Mouse (Mus musculus): Measurements from ENCODE around the gene Fbxo17. TPM values are rescaled to one million over a fixed set of nuclear protein-coding genes. Genes with fewer than 3 reads are reported as not detected.

Fbxo17 gene
- polyA plus RNA-seq, 1 experiment from 2014 or later: 5.6 TPM

- Histone ChIP-seq H3K4me1 (replicated peaks; ENCODE audit: control insufficient read depth, insufficient read depth) (no peaks in the 10 kb centered on the region), H3K9me3 (ENCODE audit: control insufficient read depth, low read length) (no peaks in the 10 kb centered on the region), H3K4me3 (ENCODE audit: low read depth, low read length) (no peak overlapping the region), H3K27ac (replicated peaks) (no peak overlapping the region), H3K9ac (ENCODE audit: low read length) (no peak overlapping the region; the same call in 1 of the 2 replicates), H3K36me3 (ENCODE audit: control insufficient read depth, insufficient read depth, low read length) (peaks cover 9% of the 10 kb centered on the region), H3K4me2 (replicated peaks; ENCODE audit: low read depth) (no peak overlapping the region), H3K27me3 (ENCODE audit: control insufficient read depth, insufficient read depth, low read length) (no peaks in the 10 kb centered on the region)
- DNase-seq (ENCODE audit: low spot score) (no peak), ATAC-seq (ENCODE audit: low FRiP score, low TSS enrichment) (no peak)
- WGBS: 70% methylated on average over 3 of the region's 3 CpGs
- TF ChIP-seq EP300 (optimal IDR thresholded peaks at IDR 0.05): no peak
- TF ChIP-seq CTCF (IDR thresholded peaks at IDR 0.05; ENCODE audit: low read depth): no peak
Observed at GRCm38 (mm10) chr7:28773163-28773562, 56.6 kb downstream of the Fbxo17 start.

- Histone ChIP-seq H3K27me3 (ENCODE audit: control insufficient read depth, insufficient read depth, low read length) (no peaks in the 10 kb centered on the region), H3K4me1 (replicated peaks; ENCODE audit: control insufficient read depth, insufficient read depth) (no peaks in the 10 kb centered on the region), H3K27ac (replicated peaks) (no peak overlapping the region), H3K4me3 (ENCODE audit: low read depth, low read length) (no peak overlapping the region), H3K9ac (ENCODE audit: low read length) (no peak overlapping the region), H3K36me3 (ENCODE audit: control insufficient read depth, insufficient read depth, low read length) (peaks cover 9% of the 10 kb centered on the region), H3K9me3 (ENCODE audit: control insufficient read depth, low read length) (no peaks in the 10 kb centered on the region), H3K4me2 (replicated peaks; ENCODE audit: low read depth) (no peak overlapping the region)
- 87% methylated on average over 12 of the region's 12 CpGs for WGBS
- no peak for ATAC-seq (ENCODE audit: low FRiP score, low TSS enrichment)
- TF ChIP-seq EP300 (optimal IDR thresholded peaks at IDR 0.05): no peak
- TF ChIP-seq CTCF (IDR thresholded peaks at IDR 0.05; ENCODE audit: low read depth): no peak
- DNase-seq (ENCODE audit: low spot score): no peak
Observed at GRCm38 (mm10) chr7:28774164-28774563, 57.6 kb downstream of the Fbxo17 start.

GRCm38 (mm10) chr7:28775129-28775528 lies 58.5 kb downstream of the Fbxo17 start:
- H3K9me3 ChIP-seq (ENCODE audit: control insufficient read depth, low read length): no peaks in the 10 kb centered on the region
- no peak overlapping the region for H3K4me2 ChIP-seq (replicated peaks; ENCODE audit: low read depth)
- no peak overlapping the region for H3K9ac ChIP-seq (ENCODE audit: low read length)
- H3K4me3 ChIP-seq (ENCODE audit: low read depth, low read length): no peak overlapping the region
- DNase-seq (ENCODE audit: low spot score): no peak
- ATAC-seq (ENCODE audit: low FRiP score, low TSS enrichment): no peak
- H3K27ac ChIP-seq (replicated peaks): no peak overlapping the region
- TF ChIP-seq CTCF (IDR thresholded peaks at IDR 0.05; ENCODE audit: low read depth) (no peak), EP300 (optimal IDR thresholded peaks at IDR 0.05) (no peak)
- H3K27me3 ChIP-seq (ENCODE audit: control insufficient read depth, insufficient read depth, low read length): no peaks in the 10 kb centered on the region
- H3K4me1 ChIP-seq (replicated peaks; ENCODE audit: control insufficient read depth, insufficient read depth): no peaks in the 10 kb centered on the region
- 88% methylated on average over 7 of the region's 7 CpGs for WGBS
- H3K36me3 ChIP-seq (ENCODE audit: control insufficient read depth, insufficient read depth, low read length): peaks cover 9% of the 10 kb centered on the region

- H3K9ac ChIP-seq (ENCODE audit: low read length): no peak overlapping the region
- DNase-seq (ENCODE audit: low spot score): no peak
- no peaks in the 10 kb centered on the region for H3K9me3 ChIP-seq (ENCODE audit: control insufficient read depth, low read length)
- no peak overlapping the region for H3K27ac ChIP-seq (replicated peaks)
- 79% methylated on average over 9 of the region's 9 CpGs for WGBS
- H3K4me3 ChIP-seq (ENCODE audit: low read depth, low read length): no peak overlapping the region
- H3K36me3 ChIP-seq (ENCODE audit: control insufficient read depth, insufficient read depth, low read length): peaks cover 12% of the 10 kb centered on the region
- no peak overlapping the region for H3K4me2 ChIP-seq (replicated peaks; ENCODE audit: low read depth)
- H3K27me3 ChIP-seq (ENCODE audit: control insufficient read depth, insufficient read depth, low read length): no peaks in the 10 kb centered on the region
- TF ChIP-seq CTCF (IDR thresholded peaks at IDR 0.05; ENCODE audit: low read depth) (no peak), EP300 (optimal IDR thresholded peaks at IDR 0.05) (no peak)
- 0 out of 2 replicates have a peak, but pooled peaks cover 3% of the 10 kb centered on the region for H3K4me1 ChIP-seq (replicated peaks; ENCODE audit: control insufficient read depth, insufficient read depth)
- no peak for ATAC-seq (ENCODE audit: low FRiP score, low TSS enrichment)
Observed at GRCm38 (mm10) chr7:28778825-28779224, 62.2 kb downstream of the Fbxo17 start.

- TF ChIP-seq EP300 (optimal IDR thresholded peaks at IDR 0.05) (no peak), CTCF (IDR thresholded peaks at IDR 0.05; ENCODE audit: low read depth) (peak; percentile 86)
- DNase-seq (ENCODE audit: low spot score): peak; percentile 85
- H3K27me3 ChIP-seq (ENCODE audit: control insufficient read depth, insufficient read depth, low read length): no peaks in the 10 kb centered on the region
- H3K9me3 ChIP-seq (ENCODE audit: control insufficient read depth, low read length): no peaks in the 10 kb centered on the region
- no peak overlapping the region for H3K9ac ChIP-seq (ENCODE audit: low read length)
- 26% methylated on average over 6 of the region's 6 CpGs for WGBS
- peaks cover 12% of the 10 kb centered on the region for H3K36me3 ChIP-seq (ENCODE audit: control insufficient read depth, insufficient read depth, low read length)
- no peak overlapping the region for H3K4me3 ChIP-seq (ENCODE audit: low read depth, low read length)
- H3K4me1 ChIP-seq (replicated peaks; ENCODE audit: control insufficient read depth, insufficient read depth): 0 out of 2 replicates have a peak, but pooled peaks cover 3% of the 10 kb centered on the region
- peak overlapping the region; percentile 42 for H3K27ac ChIP-seq (replicated peaks)
- no peak overlapping the region for H3K4me2 ChIP-seq (replicated peaks; ENCODE audit: low read depth)
- ATAC-seq (ENCODE audit: low FRiP score, low TSS enrichment): peak; percentile 82
Observed at GRCm38 (mm10) chr7:28780067-28780658, 63.6 kb downstream of the Fbxo17 start.

- H3K27me3 ChIP-seq (ENCODE audit: control insufficient read depth, insufficient read depth, low read length): no peaks in the 10 kb centered on the region
- DNase-seq (ENCODE audit: low spot score) (no peak), ATAC-seq (ENCODE audit: low FRiP score, low TSS enrichment) (no peak)
- peaks cover 15% of the 10 kb centered on the region for H3K36me3 ChIP-seq (ENCODE audit: control insufficient read depth, insufficient read depth, low read length)
- no peaks in the 10 kb centered on the region for H3K9me3 ChIP-seq (ENCODE audit: control insufficient read depth, low read length)
- H3K4me1 ChIP-seq (replicated peaks; ENCODE audit: control insufficient read depth, insufficient read depth): 0 out of 2 replicates have a peak, but pooled peaks cover 3% of the 10 kb centered on the region
- H3K4me2 ChIP-seq (replicated peaks; ENCODE audit: low read depth): no peak overlapping the region
- peak overlapping the region; percentile 42; the same call in 1 of the 2 replicates for H3K27ac ChIP-seq (replicated peaks)
- no peak for TF ChIP-seq EP300 (optimal IDR thresholded peaks at IDR 0.05)
- no peak for TF ChIP-seq CTCF (IDR thresholded peaks at IDR 0.05; ENCODE audit: low read depth)
- no peak overlapping the region for H3K4me3 ChIP-seq (ENCODE audit: low read depth, low read length)
- WGBS: 62% methylated on average over 7 of the region's 7 CpGs
- no peak overlapping the region for H3K9ac ChIP-seq (ENCODE audit: low read length)
Observed at GRCm38 (mm10) chr7:28780857-28781256, 64.3 kb downstream of the Fbxo17 start.

All from stomach, postnatal 0 days (tissue).